In the genomic region with DNA sequence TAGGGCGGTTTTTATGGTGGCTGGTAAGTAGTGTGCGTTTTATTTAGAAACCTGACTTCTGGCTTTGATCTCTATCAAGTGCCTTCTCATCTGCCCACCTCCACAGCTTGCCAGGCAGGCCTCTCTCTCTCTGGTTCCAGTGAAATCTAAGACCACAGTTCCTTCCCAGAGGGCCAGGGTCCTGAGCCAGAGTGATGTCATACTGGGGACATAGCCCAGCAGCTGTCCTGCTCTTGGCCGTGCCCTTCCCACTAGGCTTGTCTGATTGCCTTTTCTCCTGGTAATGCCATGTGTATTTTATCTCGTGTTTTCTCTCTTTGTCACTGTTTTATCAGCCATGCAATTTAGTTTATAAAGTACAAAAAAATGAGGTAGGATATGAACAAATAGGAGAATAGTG, we compare ENCODE assay signal across 24 mouse cellular contexts. TPM values are rescaled to one million over a fixed set of nuclear protein-coding genes. Genes with fewer than 3 reads are reported as not detected.
DNase-seq lines count a peak whose midpoint lies in the region; ATAC-seq lines count a peak whose summit lies in the region.
"Had no signal": no experiment of that assay in that cellular context is flagged by ENCODE, and none has a peak within 500 bp of the region (broad histone marks: within the 10 kb centered on the region; RNA-seq: fewer than 3 reads in every experiment).

No protein-coding gene starts in this region.

- H3K4me3 ChIP-seq in kidney, embryonic 15.5 days (replicated peaks), result no peak overlapping the region
- H3K4me3 ChIP-seq: embryonic facial prominence, embryonic 15.5 days; forebrain, embryonic 10.5 days; heart, embryonic 10.5 days; hindbrain, embryonic 10.5 days; midbrain, embryonic 12.5 days had no signal

- no peaks in the 10 kb centered on the region for H3K36me3 ChIP-seq in kidney, embryonic 15.5 days
- H3K36me3 ChIP-seq: embryonic facial prominence, embryonic 15.5 days; forebrain, embryonic 10.5 days; heart, embryonic 10.5 days; hindbrain, embryonic 10.5 days; midbrain, embryonic 12.5 days had no signal

- H3K4me1 ChIP-seq in kidney, embryonic 15.5 days, result peaks cover 15% of the 10 kb centered on the region
- H3K4me1 ChIP-seq: embryonic facial prominence, embryonic 15.5 days had no signal

- no peaks in the 10 kb centered on the region for H3K9me3 ChIP-seq in kidney, embryonic 15.5 days (replicated peaks)
- H3K9me3 ChIP-seq: embryonic facial prominence, embryonic 15.5 days; forebrain, embryonic 10.5 days; heart, embryonic 10.5 days; hindbrain, embryonic 10.5 days; midbrain, embryonic 12.5 days had no signal

- no peak overlapping the region for H3K9ac ChIP-seq in kidney, embryonic 15.5 days
- H3K9ac ChIP-seq: embryonic facial prominence, embryonic 15.5 days; midbrain, embryonic 12.5 days had no signal

- intact Hi-C loops in gastrocnemius, postnatal 36 days (cut with DNase I), result no loop called here

- peak; percentile 21 for DNase-seq in embryo, embryonic 11 days
- DNase-seq in embryo, embryonic 9.5 days (ENCODE audit: extremely low spot score), result no peak
- no peak for DNase-seq in kidney, adult 18-20 months
- DNase-seq in gastrocnemius, adult 18-20 months (ENCODE audit: low spot score), result peak; percentile 93
- peak; percentile 66 to 75 for DNase-seq in gastrocnemius, postnatal 36 days
- DNase-seq in lung, adult 18-20 months, result no peak
- DNase-seq: adrenal gland, postnatal 25 days; cerebellum, adult 11-12 months; kidney, adult 11 months; liver; lung, postnatal 10 days; spleen, adult 18-20 months; thymus, adult 18-20 months; thymus, postnatal 4 days had no signal

- H3K27me3 ChIP-seq in kidney, embryonic 15.5 days, result no peaks in the 10 kb centered on the region
- H3K27me3 ChIP-seq: CH12.LX; embryonic facial prominence, embryonic 15.5 days; midbrain, embryonic 12.5 days had no signal

- no peak overlapping the region for H3K27ac ChIP-seq in kidney, embryonic 15.5 days
- H3K27ac ChIP-seq: embryonic facial prominence, embryonic 15.5 days; forebrain, embryonic 10.5 days; heart, embryonic 10.5 days; hindbrain, embryonic 10.5 days; hindbrain, postnatal 0 days; midbrain, embryonic 12.5 days had no signal

- WGBS in kidney, embryonic 15.5 days, result 44% methylated on average over 4 of the region's 4 CpGs

- no peak overlapping the region for H3K4me2 ChIP-seq in kidney, embryonic 15.5 days
- H3K4me2 ChIP-seq: embryonic facial prominence, embryonic 15.5 days; midbrain, embryonic 12.5 days had no signal

- peak; percentile 77; the same call in 1 of the 2 replicates for ATAC-seq in kidney, embryonic 15.5 days (replicated peaks; ENCODE audit: low FRiP score)
- ATAC-seq in inflammation-experienced regulatory T-cells, adult 6 months, result no peak
- ATAC-seq: hindbrain, postnatal 0 days had no signal

RNA-seq across cellular contexts. Expression of a gene that starts 40.3 kb away (rescaled TPM):
- polyA plus RNA-seq in kidney, embryonic 15.5 days (2015; fragmentation: Nextera tagmentation; extraction: Ambion mirVana), result 2.2 and 2.9 TPM in 2 replicates
- total RNA-seq in gastrocnemius, adult 18-20 months (2021), result 1 to 10 TPM; 3.7 to 4.2 TPM
- 1 to 10 TPM; 1.9 to 2.2 TPM for total RNA-seq in gastrocnemius, postnatal 36 days (2021)
- polyA plus RNA-seq in inflammation-experienced regulatory T-cells, adult 6 months (2017; shearing (Covaris generic)), result not detected
- total RNA-seq: MEL had no signal

Comparison
In these comparisons a context has a peak if more than half of its experiments do, and no peak if none do; other contexts are left out.
1. DNase-seq: peak in embryo, embryonic 11 days (single experiment), gastrocnemius, adult 18-20 months (single experiment) and gastrocnemius, postnatal 36 days (2 of 2); none in embryo, embryonic 9.5 days (single experiment), kidney, adult 18-20 months (single experiment) and lung, adult 18-20 months (0 of 2).